Mouse (Mus musculus): ENCODE measurements around the gene Cntn4. TPM values are rescaled to one million over a fixed set of nuclear protein-coding genes. Genes with fewer than 3 reads are reported as not detected.
"Not testable (repeated sequence)": the region's sequence is repeated elsewhere in the genome, so short reads cannot be mapped to it uniquely, and the experiment has no call there.

The Cntn4 gene
- polyA plus RNA-seq, 1 experiment from 2014 or later: 3.4 TPM

GRCm38 (mm10) chr6:106335066-106335465, 657.6 kb downstream of the Cntn4 start:
- H3K27ac ChIP-seq (replicated peaks): no peak overlapping the region
- H3K4me3 ChIP-seq: no peak overlapping the region
- H3K9ac ChIP-seq (replicated peaks): no peak overlapping the region
- 0 out of 2 replicates have a peak, but pooled peaks have one; percentile 44 for ATAC-seq (ENCODE audit: low FRiP score, low read depth)
- H3K9me3 ChIP-seq: no peaks in the 10 kb centered on the region
- 14% methylated on average over 1 of the region's 1 CpGs for WGBS
- no peak overlapping the region for H3K4me2 ChIP-seq (replicated peaks)
- no peaks in the 10 kb centered on the region for H3K36me3 ChIP-seq
- no peaks in the 10 kb centered on the region for H3K27me3 ChIP-seq
- H3K4me1 ChIP-seq: no peaks in the 10 kb centered on the region

DNA sequence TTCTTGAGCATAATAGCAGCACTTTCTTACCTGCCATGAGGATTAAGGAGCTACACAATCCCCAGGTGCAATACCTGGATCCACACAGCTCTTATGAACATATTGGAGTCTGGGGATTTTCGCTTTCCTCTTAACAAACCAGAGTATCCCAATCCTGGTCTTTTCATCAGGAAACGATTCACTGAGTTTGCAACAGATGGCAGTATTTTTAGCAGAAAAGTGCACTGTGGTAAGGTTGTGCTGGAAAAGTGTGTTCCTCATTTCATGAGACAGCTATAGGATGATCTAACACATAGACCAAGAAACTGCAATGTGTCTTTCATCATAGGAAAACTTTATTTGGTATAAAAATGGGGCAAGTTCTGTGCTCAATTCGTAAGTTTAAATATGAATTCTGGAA, 659.3 kb downstream of the Cntn4 start:
- no peaks in the 10 kb centered on the region for H3K9me3 ChIP-seq
- H3K27ac ChIP-seq (replicated peaks): no peak overlapping the region
- 87% methylated on average over 3 of the region's 3 CpGs for WGBS
- no peaks in the 10 kb centered on the region for H3K36me3 ChIP-seq
- no peak for ATAC-seq (ENCODE audit: low FRiP score, low read depth)
- H3K4me2 ChIP-seq (replicated peaks): no peak overlapping the region
- no peaks in the 10 kb centered on the region for H3K27me3 ChIP-seq
- H3K9ac ChIP-seq (replicated peaks): no peak overlapping the region
- H3K4me1 ChIP-seq: no peaks in the 10 kb centered on the region
- H3K4me3 ChIP-seq: no peak overlapping the region

DNA sequence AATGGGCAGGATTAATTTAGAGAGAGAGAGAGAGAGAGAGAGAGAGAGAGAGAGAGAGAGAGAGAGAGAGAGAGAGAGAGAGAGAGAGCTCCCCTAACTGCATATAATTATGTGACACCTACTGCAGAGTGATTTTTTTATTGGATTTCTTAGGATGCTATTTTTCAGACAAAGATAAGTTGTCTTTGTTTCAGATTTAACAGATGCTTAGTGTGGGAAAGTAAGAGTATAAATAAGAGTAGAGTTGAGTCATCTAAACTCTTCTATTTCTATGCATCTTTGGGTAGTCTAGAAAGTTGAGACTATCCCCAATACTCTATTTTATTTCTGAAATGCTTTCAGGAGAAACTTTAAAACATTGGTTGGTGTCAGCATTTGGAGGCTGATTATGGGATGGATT, 660.4 kb downstream of the Cntn4 start:
- no peak for ATAC-seq (ENCODE audit: low FRiP score, low read depth)
- H3K4me3 ChIP-seq: no peak overlapping the region
- H3K4me1 ChIP-seq: no peaks in the 10 kb centered on the region
- H3K27me3 ChIP-seq: no peaks in the 10 kb centered on the region
- no peaks in the 10 kb centered on the region for H3K36me3 ChIP-seq
- no peak overlapping the region for H3K4me2 ChIP-seq (replicated peaks)
- H3K9ac ChIP-seq (replicated peaks): no peak overlapping the region
- H3K27ac ChIP-seq (replicated peaks): no peak overlapping the region
- no peaks in the 10 kb centered on the region for H3K9me3 ChIP-seq

DNA sequence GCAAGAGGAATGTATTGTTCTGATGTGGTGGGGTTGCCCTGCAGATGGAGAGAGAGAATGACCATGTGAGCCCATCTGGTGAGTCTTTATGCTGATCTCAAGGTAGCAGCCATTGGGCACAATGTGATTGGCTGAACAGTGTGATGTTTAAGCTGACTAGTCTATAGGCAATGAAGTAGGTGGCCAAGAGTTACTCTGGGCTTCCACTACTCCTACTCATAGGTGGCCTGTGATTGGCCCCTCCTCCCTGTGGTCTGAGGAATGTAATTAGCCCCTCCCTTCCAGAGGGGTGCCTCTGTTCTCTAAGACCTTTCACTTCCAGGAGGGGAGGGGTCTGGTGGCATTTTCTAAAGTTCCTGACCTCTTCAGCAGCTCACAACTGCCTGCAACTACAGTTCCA, 663.7 kb downstream of the Cntn4 start:
- Histone ChIP-seq H3K4me2 (replicated peaks) (no peak overlapping the region), H3K9ac (replicated peaks) (no peak overlapping the region), H3K4me1 (no peaks in the 10 kb centered on the region), H3K9me3 (no peaks in the 10 kb centered on the region), H3K36me3 (no peaks in the 10 kb centered on the region), H3K27ac (replicated peaks) (no peak overlapping the region), H3K27me3 (no peaks in the 10 kb centered on the region), H3K4me3 (no peak overlapping the region)
- 0 out of 2 replicates have a peak, but pooled peaks have one; percentile 62 for ATAC-seq (ENCODE audit: low FRiP score, low read depth)

DNA sequence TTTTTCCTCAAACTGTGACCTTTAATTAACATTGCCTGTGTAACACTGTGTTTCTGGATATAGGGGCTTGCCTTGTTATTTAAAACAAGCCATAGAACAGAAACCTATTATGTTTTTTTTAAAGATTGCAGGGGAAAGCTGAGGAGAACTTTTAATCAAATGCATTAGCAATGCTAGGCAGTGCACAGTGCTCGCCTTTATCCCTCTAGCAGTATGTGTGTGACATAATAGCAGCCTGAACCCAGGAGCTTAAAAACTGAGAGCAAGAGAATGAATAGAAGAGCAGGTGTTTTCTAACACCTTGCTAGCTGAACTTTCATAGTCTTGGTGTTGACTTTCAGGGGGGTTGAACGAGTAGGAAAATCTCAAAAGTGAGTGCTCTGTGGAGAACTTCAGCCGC, 672.6 kb downstream of the Cntn4 start:
- 0 out of 2 replicates have a peak, but pooled peaks have one; percentile 41 for ATAC-seq (ENCODE audit: low FRiP score, low read depth)
- 27% methylated on average over 3 of the region's 3 CpGs for WGBS
- Histone ChIP-seq H3K9me3 (no peaks in the 10 kb centered on the region), H3K9ac (replicated peaks) (no peak overlapping the region), H3K27me3 (no peaks in the 10 kb centered on the region), H3K4me2 (replicated peaks) (no peak overlapping the region), H3K4me3 (no peak overlapping the region), H3K4me1 (no peaks in the 10 kb centered on the region), H3K27ac (replicated peaks) (no peak overlapping the region), H3K36me3 (no peaks in the 10 kb centered on the region)

DNA sequence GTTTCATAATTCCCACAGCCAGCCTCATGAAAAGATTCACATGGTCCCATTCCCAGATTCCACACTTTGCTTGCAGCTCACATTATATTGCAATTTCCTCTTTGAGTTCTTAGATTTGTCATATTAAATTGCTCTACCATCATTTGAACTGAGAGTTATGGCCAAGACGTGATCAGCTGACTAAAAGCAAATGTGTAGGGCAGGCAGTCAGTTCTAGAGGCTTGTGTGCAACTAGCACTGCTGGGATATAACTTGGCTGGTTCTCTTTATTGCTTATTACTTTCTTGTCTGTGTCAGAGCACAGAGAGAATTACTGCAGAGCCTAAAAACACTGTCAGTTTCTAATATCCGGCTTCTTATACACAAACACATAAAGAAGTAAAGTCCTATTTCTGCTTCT, 673.9 kb downstream of the Cntn4 start:
- no peak for ATAC-seq (ENCODE audit: low FRiP score, low read depth)
- 89% methylated on average over 2 of the region's 2 CpGs for WGBS
- no peak overlapping the region for H3K4me2 ChIP-seq (replicated peaks)

DNA sequence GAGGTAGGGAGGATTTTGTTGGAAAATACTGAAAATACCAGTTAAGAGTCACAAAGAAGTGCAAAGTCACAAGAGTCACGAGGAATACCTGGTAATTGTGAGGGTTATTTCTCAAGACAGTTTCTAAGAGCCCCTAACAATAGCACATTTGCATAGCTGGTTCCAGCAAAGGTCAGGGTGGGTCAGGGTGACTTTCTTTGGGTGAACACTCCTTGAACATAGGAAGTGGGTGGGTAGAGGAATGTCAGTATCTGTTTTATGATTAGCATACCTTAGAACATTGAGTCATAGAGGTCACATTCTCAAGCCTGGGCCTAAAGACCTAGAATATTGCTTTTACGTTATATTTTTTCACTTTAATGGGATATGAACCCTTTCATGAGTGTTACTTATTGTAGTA, 681.3 kb downstream of the Cntn4 start:
- H3K4me2 ChIP-seq (replicated peaks); H3K4me3 ChIP-seq; H3K9ac ChIP-seq (replicated peaks); H3K4me1 ChIP-seq; H3K27ac ChIP-seq (replicated peaks); H3K36me3 ChIP-seq; H3K27me3 ChIP-seq; H3K9me3 ChIP-seq; ATAC-seq (ENCODE audit: low FRiP score, low read depth): not testable (repeated sequence)
- 92% methylated on average over 2 of the region's 2 CpGs for WGBS

More for the DNA sequence above, 673.9 kb downstream of the Cntn4 start:
- no peak overlapping the region for H3K27ac ChIP-seq (replicated peaks)
- H3K9ac ChIP-seq (replicated peaks): no peak overlapping the region
- no peaks in the 10 kb centered on the region for H3K36me3 ChIP-seq
- no peaks in the 10 kb centered on the region for H3K4me1 ChIP-seq
- H3K27me3 ChIP-seq: no peaks in the 10 kb centered on the region
- no peaks in the 10 kb centered on the region for H3K9me3 ChIP-seq
- H3K4me3 ChIP-seq: no peak overlapping the region

- H3K9me3 ChIP-seq: no peaks in the 10 kb centered on the region
- H3K9ac ChIP-seq (replicated peaks): no peak overlapping the region
- no peaks in the 10 kb centered on the region for H3K36me3 ChIP-seq
- no peak overlapping the region for H3K4me3 ChIP-seq
- no peak overlapping the region for H3K27ac ChIP-seq (replicated peaks)
- no peaks in the 10 kb centered on the region for H3K27me3 ChIP-seq
- no peak overlapping the region for H3K4me2 ChIP-seq (replicated peaks)
- no peak for ATAC-seq (ENCODE audit: low FRiP score, low read depth)
- H3K4me1 ChIP-seq: no peaks in the 10 kb centered on the region
- WGBS: 75% methylated on average over 6 of the region's 6 CpGs
These were observed 704.0 kb downstream of the Cntn4 start for GRCm38 (mm10) chr6:106381288-106382025.

DNA sequence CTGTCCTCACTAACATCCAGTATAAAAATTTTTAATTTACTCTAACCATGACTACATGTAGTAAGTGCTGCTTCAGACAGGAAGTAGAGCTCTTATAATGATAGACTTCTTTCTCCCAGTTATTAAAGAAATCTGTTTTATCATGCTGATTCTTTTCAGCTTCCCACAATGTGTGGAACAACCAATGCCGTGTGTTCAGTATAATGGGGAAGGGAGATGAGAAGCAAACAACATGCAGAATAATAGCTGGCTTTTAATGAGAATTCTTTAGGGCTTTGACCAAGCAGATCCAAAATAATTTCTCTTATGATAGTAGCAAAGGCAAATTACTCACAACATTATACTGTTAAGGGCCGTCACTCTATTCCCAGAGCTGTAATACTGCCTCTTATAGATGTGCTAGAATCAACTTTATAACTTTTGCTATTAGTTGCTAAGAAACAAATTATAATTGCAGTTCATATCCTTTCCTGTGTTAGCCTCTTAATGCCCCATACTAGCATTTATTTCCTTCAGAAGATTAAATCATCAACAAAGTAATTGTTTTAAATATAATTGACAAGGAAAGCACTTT, 710.5 kb downstream of the Cntn4 start:
- WGBS: 62% methylated on average over 2 of the region's 2 CpGs
- no peak for ATAC-seq (ENCODE audit: low FRiP score, low read depth)

GRCm38 (mm10) chr6:106408014-106408413, 730.6 kb downstream of the Cntn4 start:
- Histone ChIP-seq H3K27ac (replicated peaks) (no peak overlapping the region), H3K27me3 (no peaks in the 10 kb centered on the region), H3K4me2 (replicated peaks) (no peak overlapping the region), H3K9me3 (no peaks in the 10 kb centered on the region), H3K4me1 (no peaks in the 10 kb centered on the region), H3K36me3 (no peaks in the 10 kb centered on the region), H3K9ac (replicated peaks) (no peak overlapping the region), H3K4me3 (no peak overlapping the region)
- no peak for ATAC-seq (ENCODE audit: low FRiP score, low read depth)
- 75% methylated on average over 3 of the region's 3 CpGs for WGBS

More for the DNA sequence above, 710.5 kb downstream of the Cntn4 start:
- H3K36me3 ChIP-seq: no peaks in the 10 kb centered on the region
- no peak overlapping the region for H3K9ac ChIP-seq (replicated peaks)
- no peak overlapping the region for H3K4me3 ChIP-seq
- H3K27me3 ChIP-seq: no peaks in the 10 kb centered on the region
- H3K4me1 ChIP-seq: no peaks in the 10 kb centered on the region
- H3K9me3 ChIP-seq: no peaks in the 10 kb centered on the region
- no peak overlapping the region for H3K27ac ChIP-seq (replicated peaks)
- H3K4me2 ChIP-seq (replicated peaks): no peak overlapping the region

DNA sequence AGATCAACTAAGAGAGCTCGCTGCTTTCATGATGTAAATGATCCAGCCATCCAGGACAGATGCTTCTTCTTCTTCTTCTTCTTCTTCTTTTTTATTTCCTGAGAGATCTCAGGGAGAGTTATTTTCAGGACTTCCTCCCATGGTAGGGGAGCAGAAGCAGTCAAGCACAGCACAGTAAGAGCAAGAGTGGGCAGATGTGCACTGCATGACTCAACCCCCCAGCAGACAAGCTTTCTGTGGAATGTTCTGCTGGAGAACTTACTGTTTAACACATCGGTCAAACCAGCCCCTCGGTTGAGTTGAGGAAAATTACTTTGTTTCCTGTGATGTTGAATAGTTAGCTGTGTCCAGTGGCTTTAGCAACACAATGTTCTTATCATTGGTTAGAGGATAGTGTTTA, 731.2 kb downstream of the Cntn4 start:
- H3K9me3 ChIP-seq: no peaks in the 10 kb centered on the region
- no peak overlapping the region for H3K4me2 ChIP-seq (replicated peaks)
- H3K27ac ChIP-seq (replicated peaks): no peak overlapping the region
- 86% methylated on average over 3 of the region's 3 CpGs for WGBS
- no peaks in the 10 kb centered on the region for H3K4me1 ChIP-seq
- H3K9ac ChIP-seq (replicated peaks): no peak overlapping the region
- ATAC-seq (ENCODE audit: low FRiP score, low read depth): no peak
- H3K36me3 ChIP-seq: no peaks in the 10 kb centered on the region
- no peak overlapping the region for H3K4me3 ChIP-seq
- H3K27me3 ChIP-seq: no peaks in the 10 kb centered on the region

DNA sequence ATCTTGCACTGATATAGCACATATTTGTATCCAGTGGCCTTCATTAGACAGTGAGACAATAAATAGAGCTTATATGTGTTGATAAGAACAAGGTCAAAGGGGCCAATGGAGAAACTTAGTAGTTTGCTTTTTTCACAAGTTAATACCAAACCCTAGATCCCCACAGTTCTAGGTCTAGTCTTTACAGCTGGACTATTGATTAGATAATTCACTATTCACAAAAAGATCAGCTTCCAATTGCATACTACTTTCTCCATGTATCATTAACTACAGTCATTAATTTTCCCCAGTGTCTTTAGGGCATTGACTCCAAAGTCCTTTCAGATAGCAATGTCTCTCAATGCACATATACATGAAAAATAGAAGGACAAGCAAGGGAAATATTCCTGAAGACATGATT, 745.5 kb downstream of the Cntn4 start:
- Histone ChIP-seq H3K4me3 (no peak overlapping the region), H3K27me3 (no peaks in the 10 kb centered on the region), H3K9me3 (no peaks in the 10 kb centered on the region), H3K4me2 (replicated peaks) (no peak overlapping the region), H3K36me3 (no peaks in the 10 kb centered on the region), H3K4me1 (no peaks in the 10 kb centered on the region), H3K27ac (replicated peaks) (no peak overlapping the region), H3K9ac (replicated peaks) (no peak overlapping the region)
- ATAC-seq (ENCODE audit: low FRiP score, low read depth): no peak

DNA sequence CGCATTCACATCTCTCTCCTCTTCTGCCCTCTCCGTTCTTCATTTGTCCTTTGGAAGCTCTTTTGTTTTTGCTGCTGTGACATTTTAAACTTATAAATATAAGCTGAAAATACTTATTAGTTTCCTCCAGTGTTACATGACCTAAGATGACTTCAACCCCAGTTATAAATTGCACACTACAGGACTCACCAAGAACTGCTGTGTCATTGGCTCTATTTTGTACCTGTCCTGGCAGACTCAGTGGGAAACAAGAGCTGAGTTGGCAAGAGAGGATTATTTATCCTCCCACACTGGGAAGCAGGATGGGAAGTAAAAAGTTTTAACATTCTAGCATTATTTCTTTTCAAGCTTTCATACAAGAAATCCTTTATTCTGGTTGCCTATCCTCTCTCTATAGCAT, 746.0 kb downstream of the Cntn4 start:
- H3K4me3 ChIP-seq: no peak overlapping the region
- WGBS: 85% methylated on average over 2 of the region's 2 CpGs
- no peaks in the 10 kb centered on the region for H3K36me3 ChIP-seq
- H3K4me1 ChIP-seq: no peaks in the 10 kb centered on the region
- no peak overlapping the region for H3K9ac ChIP-seq (replicated peaks)
- no peak overlapping the region for H3K4me2 ChIP-seq (replicated peaks)
- ATAC-seq (ENCODE audit: low FRiP score, low read depth): no peak
- H3K27ac ChIP-seq (replicated peaks): no peak overlapping the region
- H3K9me3 ChIP-seq: no peaks in the 10 kb centered on the region
- no peaks in the 10 kb centered on the region for H3K27me3 ChIP-seq
